Mouse (Mus musculus) CD4-positive, CD25-positive, alpha-beta regulatory T cell, adult 4 months (primary cell): ENCODE results near the gene Mrvi1. TPM values are rescaled to one million over a fixed set of nuclear protein-coding genes. Genes with fewer than 3 reads are reported as not detected.

ENCODE experiments used
- ATAC-seq: one replicate; pipeline ENCODE4 v1.8.0; 2017
- polyA plus RNA-seq, 2 experiments: library from polyadenylated mRNA; unstranded; fragments of 100-300 nt; shearing (Covaris generic); gene quantifications; one replicate each; pipeline ENCODE4 v1.2.1; 2017

Gene Mrvi1
- polyA plus RNA-seq, 2 experiments from 2014 or later, result 0.48 to 0.85 TPM

- ATAC-seq, result peak; percentile 69
Observed at GRCm38 (mm10) chr7:110977699-110978392, 4.4 kb downstream of the Mrvi1 start.

- no peak for ATAC-seq
Observed at GRCm38 (mm10) chr7:110973450-110973849, 8.8 kb downstream of the Mrvi1 start.

- no peak for ATAC-seq
Observed at GRCm38 (mm10) chr7:110972796-110973195, 9.5 kb downstream of the Mrvi1 start.

GRCm38 (mm10) chr7:110967373-110967772 is 14.9 kb downstream of the Mrvi1 start:
- no peak for ATAC-seq

GRCm38 (mm10) chr7:110966853-110967252 is 15.4 kb downstream of the Mrvi1 start:
- ATAC-seq, result no peak

- peak; percentile 69 for ATAC-seq
Observed at GRCm38 (mm10) chr7:110965387-110965786, 16.9 kb downstream of the Mrvi1 start.

- ATAC-seq, result no peak
Observed at GRCm38 (mm10) chr7:110963655-110963997, 18.6 kb downstream of the Mrvi1 start.

GRCm38 (mm10) chr7:110962943-110963654 is 19.2 kb downstream of the Mrvi1 start:
- ATAC-seq, result no peak

- ATAC-seq, result no peak
Observed at GRCm38 (mm10) chr7:110962497-110962896, 19.8 kb downstream of the Mrvi1 start.

GRCm38 (mm10) chr7:110956422-110957170 is 25.7 kb downstream of the Mrvi1 start:
- peak; percentile 76 for ATAC-seq

- no peak for ATAC-seq
Observed at GRCm38 (mm10) chr7:110955576-110955975, 26.7 kb downstream of the Mrvi1 start.

- ATAC-seq, result no peak
Observed at GRCm38 (mm10) chr7:110954072-110954858, 28.0 kb downstream of the Mrvi1 start.

GRCm38 (mm10) chr7:110953210-110953609 is 29.1 kb downstream of the Mrvi1 start:
- peak; percentile 31 for ATAC-seq

GRCm38 (mm10) chr7:110950621-110950925 is 31.7 kb downstream of the Mrvi1 start:
- no peak for ATAC-seq

GRCm38 (mm10) chr7:110949785-110950620 is 32.3 kb downstream of the Mrvi1 start:
- ATAC-seq, result no peak

GRCm38 (mm10) chr7:110948579-110948978 is 33.7 kb downstream of the Mrvi1 start:
- ATAC-seq, result no peak

GRCm38 (mm10) chr7:110947616-110948015 is 34.6 kb downstream of the Mrvi1 start:
- ATAC-seq, result no peak

- ATAC-seq, result peak; percentile 88
Observed at GRCm38 (mm10) chr7:110946731-110947130, 35.5 kb downstream of the Mrvi1 start.

GRCm38 (mm10) chr7:110944321-110944720 is 37.9 kb downstream of the Mrvi1 start:
- ATAC-seq, result no peak

GRCm38 (mm10) chr7:110941701-110942530 is 40.3 kb downstream of the Mrvi1 start:
- ATAC-seq, result no peak

GRCm38 (mm10) chr7:110941116-110941521 is 41.1 kb downstream of the Mrvi1 start:
- ATAC-seq, result no peak
